Mouse (Mus musculus): ENCODE results near the gene Trim65.
"Not testable (repeated sequence)": the region's sequence is repeated elsewhere in the genome, so short reads cannot be mapped to it uniquely, and the experiment has no call there.

The Trim65 gene

GRCm38 (mm10) chr11:116108464-116109137 lies 22.3 kb downstream of the Trim65 start:
- DNase-seq: peak; percentile 64 to 67

- no peak for DNase-seq
These were observed 23.1 kb downstream of the Trim65 start for GRCm38 (mm10) chr11:116107777-116108285.

GRCm38 (mm10) chr11:116106963-116107776 lies 23.8 kb downstream of the Trim65 start:
- DNase-seq: no peak

GRCm38 (mm10) chr11:116106154-116106962 lies 24.6 kb downstream of the Trim65 start:
- DNase-seq: peak in 1 of 2 experiments; percentile 42

GRCm38 (mm10) chr11:116105065-116105464 lies 25.9 kb downstream of the Trim65 start:
- DNase-seq: no peak

- DNase-seq: peak; percentile 64 to 80
These were observed 26.8 kb downstream of the Trim65 start for GRCm38 (mm10) chr11:116104006-116104646.

- peak in 1 of 2 experiments; percentile 23 for DNase-seq
These were observed 27.4 kb downstream of the Trim65 start for GRCm38 (mm10) chr11:116103572-116103971.

GRCm38 (mm10) chr11:116102472-116102871 lies 28.5 kb downstream of the Trim65 start:
- no peak for DNase-seq

- peak; percentile 60 to 80 for DNase-seq
These were observed 29.0 kb downstream of the Trim65 start for GRCm38 (mm10) chr11:116101931-116102381.

GRCm38 (mm10) chr11:116100839-116101238 lies 30.1 kb downstream of the Trim65 start:
- DNase-seq: no peak

GRCm38 (mm10) chr11:116100385-116100784 lies 30.5 kb downstream of the Trim65 start:
- DNase-seq: peak; percentile 54 to 77

- no peak for DNase-seq
These were observed 31.5 kb downstream of the Trim65 start for GRCm38 (mm10) chr11:116099462-116099861.

GRCm38 (mm10) chr11:116098711-116099460 lies 32.0 kb downstream of the Trim65 start:
- DNase-seq: no peak

- peak in 1 of 2 experiments; percentile 43 for DNase-seq
These were observed 34.5 kb downstream of the Trim65 start for GRCm38 (mm10) chr11:116096213-116097108.

GRCm38 (mm10) chr11:116095573-116095972 lies 35.4 kb downstream of the Trim65 start:
- peak; percentile 59 to 69 for DNase-seq

GRCm38 (mm10) chr11:116093771-116094565 lies 37.0 kb downstream of the Trim65 start:
- DNase-seq: no peak

- DNase-seq: not testable (repeated sequence)
These were observed 38.0 kb downstream of the Trim65 start for GRCm38 (mm10) chr11:116092959-116093358.

GRCm38 (mm10) chr11:116091591-116091990 lies 39.3 kb downstream of the Trim65 start:
- peak in 1 of 2 experiments; percentile 17 for DNase-seq

- no peak for DNase-seq
These were observed 41.4 kb downstream of the Trim65 start for GRCm38 (mm10) chr11:116089545-116089944.

All from lung, postnatal 4 days (tissue).